Mouse (Mus musculus) C2C12 (cell line): Measurements from ENCODE around the gene Nr5a1. TPM values are rescaled to one million over a fixed set of nuclear protein-coding genes. Genes with fewer than 3 reads are reported as not detected.

Source experiments
- H3K27me3 ChIP-seq: one replicate; pipeline ENCODE4 v1.6.1; 2011; ENCODE audit not compliant: control insufficient read depth, insufficient read depth, insufficient read length
- H3K36me3 ChIP-seq: one replicate; pipeline ENCODE4 v1.6.1; 2011; ENCODE audit not compliant: control insufficient read depth, insufficient read depth
- H3K4me3 ChIP-seq: one replicate; pipeline ENCODE4 v1.5.1; 2011; ENCODE audit warnings: mild to moderate bottlenecking, control low read depth; ENCODE audit not compliant: poor library complexity, insufficient read depth, severe bottlenecking
- H3K79me2 ChIP-seq: one replicate; pipeline ENCODE4 v1.6.1; 2011; ENCODE audit not compliant: control insufficient read depth, insufficient read depth
- H3K79me3 ChIP-seq: one replicate; pipeline ENCODE4 v1.6.1; 2011; ENCODE audit warnings: low read depth, control low read depth
- H3ac ChIP-seq: one replicate; pipeline ENCODE3; 2011; ENCODE audit warnings: low read depth; ENCODE audit not compliant: control insufficient read depth, insufficient read length
- CEBPB ChIP-seq: IDR thresholded peaks from one replicate; pipeline ENCODE4 v1.6.1; 2011; ENCODE audit warnings: low read depth, mild to moderate bottlenecking, control low read depth, moderate library complexity
- CTCF ChIP-seq: IDR thresholded peaks from one replicate; pipeline ENCODE4 v1.5.1; 2011; ENCODE audit not compliant: control insufficient read depth, insufficient read depth, insufficient read length
- FOSL1 ChIP-seq: IDR thresholded peaks from one replicate; pipeline ENCODE4 v1.8.0; 2011; ENCODE audit warnings: mild to moderate bottlenecking, low read length; ENCODE audit not compliant: poor library complexity, insufficient read depth, severe bottlenecking
- MAX ChIP-seq: IDR thresholded peaks from one replicate; pipeline ENCODE4 v1.6.1; 2011; ENCODE audit warnings: mild to moderate bottlenecking, control low read depth
- MYOD1 ChIP-seq: IDR thresholded peaks from one replicate; pipeline ENCODE4 v1.6.1; 2011; ENCODE audit warnings: low read depth; ENCODE audit not compliant: control insufficient read depth, insufficient read length
- MYOG ChIP-seq: IDR thresholded peaks from one replicate; pipeline ENCODE4 v1.6.1; 2011; ENCODE audit not compliant: control insufficient read depth, insufficient read length; ENCODE audit errors: extremely low read depth
- USF1 ChIP-seq: IDR thresholded peaks from one replicate; pipeline ENCODE4 v1.6.1; 2011; ENCODE audit warnings: low read depth, mild to moderate bottlenecking, control low read depth, moderate library complexity
- polyA plus RNA-seq: library from polyadenylated mRNA; unstranded; fragments of >200 nt; fragmentation: generic; extraction: Trizol; gene quantifications from one replicate; pipeline ENCODE4 v1.2.1, GENCODE M21; 2012; ENCODE audit warnings: missing spikeins

Gene Nr5a1
- polyA plus RNA-seq, 1 experiment, result 0.01 TPM

GRCm38 (mm10) chr2:38730331-38730827 is 16.0 kb upstream of the Nr5a1 start:
- H3K79me2 ChIP-seq, result no peaks in the 10 kb centered on the region

DNA sequence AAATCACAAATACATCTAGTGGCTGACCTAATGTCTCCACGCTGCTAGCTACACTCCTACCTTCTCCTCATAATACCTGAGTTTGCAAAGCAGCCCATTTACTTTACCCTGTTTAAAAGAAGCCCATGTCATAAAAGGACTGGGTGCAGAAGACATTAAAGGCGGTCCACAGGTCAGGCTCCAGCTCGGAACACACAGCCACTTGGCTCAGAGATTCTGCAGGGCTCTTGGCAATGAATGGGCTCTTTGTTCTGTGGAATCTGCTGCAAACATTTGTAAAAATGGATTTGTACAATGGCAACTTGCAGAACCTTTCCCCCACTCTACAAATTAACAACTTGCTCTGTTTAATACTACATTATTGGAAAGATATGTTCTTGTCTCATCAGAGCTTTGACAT is 11.1 kb upstream of the Nr5a1 start:
- no peaks in the 10 kb centered on the region for H3K79me2 ChIP-seq
- H3K27me3 ChIP-seq, result no peaks in the 10 kb centered on the region
- H3ac ChIP-seq, result no peak overlapping the region
- no peak overlapping the region for H3K4me3 ChIP-seq
- TF ChIP-seq MAX (no peak), CEBPB (no peak), CTCF (no peak), MYOD1 (no peak), MYOG (no peak), USF1 (no peak), FOSL1 (no peak)
- H3K36me3 ChIP-seq, result no peaks in the 10 kb centered on the region
- no peaks in the 10 kb centered on the region for H3K79me3 ChIP-seq

More at GRCm38 (mm10) chr2:38730331-38730827, 16.0 kb upstream of the Nr5a1 start:
- H3K27me3 ChIP-seq, result no peaks in the 10 kb centered on the region
- no peaks in the 10 kb centered on the region for H3K79me3 ChIP-seq
- no peak overlapping the region for H3ac ChIP-seq
- no peak overlapping the region for H3K4me3 ChIP-seq
- no peak for TF ChIP-seq MYOG
- no peak for TF ChIP-seq CEBPB
- TF ChIP-seq MYOD1, result no peak
- TF ChIP-seq USF1, result no peak
- no peak for TF ChIP-seq CTCF
- no peak for TF ChIP-seq MAX
- no peak for TF ChIP-seq FOSL1
- no peaks in the 10 kb centered on the region for H3K36me3 ChIP-seq

DNA sequence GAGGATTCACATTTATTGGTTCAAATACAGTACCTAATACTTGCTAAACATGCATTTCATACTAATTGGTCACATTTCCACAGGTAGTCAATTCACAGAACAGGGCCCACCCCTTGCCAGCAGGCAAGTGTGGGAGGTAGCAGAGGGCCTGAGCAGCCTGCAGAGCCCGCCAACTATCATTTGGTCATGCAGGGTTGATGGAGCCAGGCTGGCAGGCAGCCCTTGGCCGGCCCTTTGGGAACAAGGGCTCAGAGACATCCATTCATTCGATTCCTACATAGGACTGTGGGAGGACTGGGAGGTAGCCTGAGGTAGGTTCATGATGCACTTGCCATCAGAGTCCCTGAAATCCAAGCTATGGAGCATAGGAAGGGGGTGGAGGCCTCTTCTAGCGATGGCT is 9.0 kb upstream of the Nr5a1 start:
- Histone ChIP-seq H3K79me3 (no peaks in the 10 kb centered on the region), H3K36me3 (no peaks in the 10 kb centered on the region), H3K79me2 (no peaks in the 10 kb centered on the region), H3K27me3 (no peaks in the 10 kb centered on the region), H3ac (no peak overlapping the region), H3K4me3 (no peak overlapping the region)
- TF ChIP-seq CTCF, result no peak
- no peak for TF ChIP-seq USF1
- TF ChIP-seq CEBPB, result no peak
- TF ChIP-seq MYOG, result no peak
- TF ChIP-seq FOSL1, result no peak

GRCm38 (mm10) chr2:38722076-38722475 is 7.7 kb upstream of the Nr5a1 start:
- H3K4me3 ChIP-seq, result no peak overlapping the region
- H3K36me3 ChIP-seq, result no peaks in the 10 kb centered on the region
- H3ac ChIP-seq, result no peak overlapping the region
- H3K27me3 ChIP-seq, result no peaks in the 10 kb centered on the region
- no peak for TF ChIP-seq CEBPB
- no peak for TF ChIP-seq MYOD1
- TF ChIP-seq MAX, result no peak
- TF ChIP-seq USF1, result no peak
- TF ChIP-seq FOSL1, result no peak
- TF ChIP-seq CTCF, result no peak
- no peak for TF ChIP-seq MYOG
- no peaks in the 10 kb centered on the region for H3K79me2 ChIP-seq
- H3K79me3 ChIP-seq, result no peaks in the 10 kb centered on the region

DNA sequence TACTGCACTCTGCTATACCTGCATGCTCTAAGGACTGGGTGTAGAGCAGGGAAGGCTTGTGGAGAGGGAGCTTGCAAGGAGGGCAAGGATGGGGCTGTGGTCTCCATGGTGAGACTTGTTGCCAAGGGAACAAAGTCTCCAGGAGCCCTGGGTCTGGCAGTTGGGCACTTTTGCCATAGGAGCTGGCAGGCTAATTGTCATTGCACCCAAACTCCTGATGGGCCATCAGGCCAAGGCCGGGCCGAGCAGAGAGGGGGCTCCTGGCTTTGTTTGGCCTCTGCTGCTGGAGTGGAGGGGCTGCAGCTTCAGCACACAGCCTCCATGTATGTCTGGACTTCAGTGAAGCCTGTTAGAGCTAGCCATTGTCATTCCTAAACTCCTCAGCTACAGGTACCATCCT is 6.3 kb upstream of the Nr5a1 start:
- Histone ChIP-seq H3K27me3 (no peaks in the 10 kb centered on the region), H3ac (no peak overlapping the region), H3K79me2 (no peaks in the 10 kb centered on the region), H3K4me3 (no peak overlapping the region), H3K79me3 (no peaks in the 10 kb centered on the region), H3K36me3 (no peaks in the 10 kb centered on the region)
- no peak for TF ChIP-seq MYOD1
- no peak for TF ChIP-seq MYOG
- TF ChIP-seq USF1, result no peak
- TF ChIP-seq MAX, result no peak
- no peak for TF ChIP-seq FOSL1
- no peak for TF ChIP-seq CEBPB
- TF ChIP-seq CTCF, result no peak

- no peak for TF ChIP-seq CEBPB
- H3K79me2 ChIP-seq, result no peaks in the 10 kb centered on the region
- H3K4me3 ChIP-seq, result no peak overlapping the region
Observed at GRCm38 (mm10) chr2:38719354-38719753, 5.0 kb upstream of the Nr5a1 start.

More at GRCm38 (mm10) chr2:38719354-38719753, 5.0 kb upstream of the Nr5a1 start:
- H3K36me3 ChIP-seq, result no peaks in the 10 kb centered on the region
- H3K27me3 ChIP-seq, result no peaks in the 10 kb centered on the region
- no peak overlapping the region for H3ac ChIP-seq
- H3K79me3 ChIP-seq, result no peaks in the 10 kb centered on the region
